ENCODE assay signal across 20 mouse cellular contexts in the genomic region with DNA sequence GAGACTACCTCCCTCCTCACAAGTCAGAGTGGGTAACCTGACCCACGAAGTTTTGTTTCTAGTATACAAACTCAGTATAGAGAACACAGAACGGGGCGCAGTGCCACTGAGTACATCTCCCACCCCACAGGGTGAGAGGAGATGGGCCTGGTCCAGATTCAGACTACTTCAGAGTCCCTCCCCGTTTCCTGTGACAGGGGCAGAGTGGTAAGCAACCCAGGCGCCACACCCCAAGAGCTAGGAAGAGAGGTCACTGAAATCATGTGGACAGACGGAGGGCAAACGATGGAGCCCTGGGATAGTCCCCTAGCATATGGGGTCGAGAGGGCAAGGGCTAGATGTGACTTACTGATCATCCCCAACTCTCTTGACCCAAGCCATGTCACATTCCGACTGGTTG. TPM values are rescaled to one million over a fixed set of nuclear protein-coding genes. Genes with fewer than 3 reads are reported as not detected.
DNase-seq lines count a peak whose midpoint lies in the region; ATAC-seq and TF ChIP-seq lines count a peak whose summit lies in the region.
"Had no signal": no experiment of that assay in that cellular context is flagged by ENCODE, and none has a peak within 500 bp of the region (broad histone marks: within the 10 kb centered on the region; RNA-seq: fewer than 3 reads in every experiment).

No protein-coding gene starts in this region.

- no peak for TF ChIP-seq POLR2A in bone marrow, adult 2 months (IDR thresholded peaks at IDR 0.05; ENCODE audit: borderline replicate concordance, control insufficient read depth, low read depth, low read length)

- 59% methylated on average over 9 of the region's 9 CpGs for whole genome bisulfite sequencing in limb, embryonic 13.5 days
- WGBS in limb, embryonic 10.5 days: 51% methylated on average over 9 of the region's 9 CpGs
- WGBS in bone marrow, adult 2 months: 70% methylated on average over 9 of the region's 9 CpGs
- 51% methylated on average over 9 of the region's 9 CpGs for WGBS in stomach, embryonic 16.5 days

- no peak overlapping the region for H3K27ac ChIP-seq in limb, embryonic 13.5 days
- no peak overlapping the region for H3K27ac ChIP-seq in limb, embryonic 10.5 days
- H3K27ac ChIP-seq in bone marrow, adult 2 months (ENCODE audit: control insufficient read depth, insufficient read depth, low read depth, low read length, poor library complexity): peak overlapping the region; percentile 3
- H3K27ac ChIP-seq in stomach, embryonic 16.5 days (ENCODE audit: low read length): no peak overlapping the region
- H3K27ac ChIP-seq: heart, adult 2 months; kidney, embryonic 15.5 days; limb, embryonic 12.5 days; neural tube, embryonic 13.5 days had no signal

- peaks cover 35% of the 10 kb centered on the region for H3K4me1 ChIP-seq in limb, embryonic 13.5 days
- peaks cover 76% of the 10 kb centered on the region for H3K4me1 ChIP-seq in limb, embryonic 10.5 days
- H3K4me1 ChIP-seq in bone marrow, adult 2 months (ENCODE audit: control insufficient read depth, insufficient read depth, low read length): peaks cover 2% of the 10 kb centered on the region; the same call in 1 of the 2 replicates
- peaks cover 18% of the 10 kb centered on the region for H3K4me1 ChIP-seq in stomach, embryonic 16.5 days (ENCODE audit: control insufficient read depth, insufficient read depth, low read length)

- peak; percentile 4 for DNase-seq in gastrocnemius, postnatal 10 days
- no peak for DNase-seq in gastrocnemius, adult 18-20 months (ENCODE audit: low spot score)
- no peak for DNase-seq in limb, embryonic 10.5 days (ENCODE audit: low spot score)
- no peak for DNase-seq in cerebellum, postnatal 10 days

- ATAC-seq in limb, embryonic 13.5 days (ENCODE audit: low FRiP score, low read depth): no peak
- ATAC-seq in stomach, embryonic 16.5 days (ENCODE audit: insufficient read depth, low FRiP score): no peak
- ATAC-seq: forebrain, embryonic 14.5 days; liver, postnatal 0 days; midbrain, embryonic 16.5 days had no signal

- no peak overlapping the region for H3K4me2 ChIP-seq in limb, embryonic 13.5 days (replicated peaks)
- H3K4me2 ChIP-seq in stomach, embryonic 16.5 days (ENCODE audit: low read depth, low read length): no peak overlapping the region
- H3K4me2 ChIP-seq: kidney, embryonic 15.5 days; limb, embryonic 12.5 days; liver, embryonic 11.5 days; midbrain, embryonic 11.5 days; neural tube, embryonic 13.5 days had no signal

- H3K36me3 ChIP-seq in limb, embryonic 13.5 days: peaks cover 63% of the 10 kb centered on the region
- H3K36me3 ChIP-seq in limb, embryonic 10.5 days: peaks cover 45% of the 10 kb centered on the region
- no peaks in the 10 kb centered on the region for H3K36me3 ChIP-seq in stomach, embryonic 16.5 days (ENCODE audit: control insufficient read depth, insufficient read depth, low read length)

- H3K4me3 ChIP-seq in limb, embryonic 13.5 days: no peak overlapping the region
- no peak overlapping the region for H3K4me3 ChIP-seq in limb, embryonic 10.5 days
- no peak overlapping the region for H3K4me3 ChIP-seq in bone marrow, adult 2 months (replicated peaks; ENCODE audit: control insufficient read depth, low read depth, low read length)
- no peak overlapping the region for H3K4me3 ChIP-seq in stomach, embryonic 16.5 days (replicated peaks; ENCODE audit: low read length)
- H3K4me3 ChIP-seq: heart, adult 2 months; kidney, embryonic 15.5 days; limb, embryonic 12.5 days; neural tube, embryonic 13.5 days had no signal

- no peaks in the 10 kb centered on the region for H3K9me3 ChIP-seq in limb, embryonic 13.5 days
- H3K9me3 ChIP-seq in limb, embryonic 10.5 days (replicated peaks): no peaks in the 10 kb centered on the region
- H3K9me3 ChIP-seq in stomach, embryonic 16.5 days (replicated peaks; ENCODE audit: control insufficient read depth, low read length): no peaks in the 10 kb centered on the region
- H3K9me3 ChIP-seq: kidney, embryonic 15.5 days; limb, embryonic 12.5 days; neural tube, embryonic 13.5 days had no signal

- 0 out of 2 replicates have a peak overlapping the region, but pooled peaks have one; percentile 8 for H3K9ac ChIP-seq in limb, embryonic 13.5 days
- peak overlapping the region; percentile 51; the same call in 1 of the 2 replicates for H3K9ac ChIP-seq in stomach, embryonic 16.5 days (ENCODE audit: low read length)
- H3K9ac ChIP-seq: kidney, embryonic 15.5 days; liver, postnatal 0 days; neural tube, embryonic 13.5 days had no signal

- H3K27me3 ChIP-seq in limb, embryonic 13.5 days: peaks cover 13% of the 10 kb centered on the region
- H3K27me3 ChIP-seq in limb, embryonic 10.5 days (ENCODE audit: low read depth, poor library complexity, severe bottlenecking): peaks cover 17% of the 10 kb centered on the region
- no peaks in the 10 kb centered on the region; the same call in 1 of the 2 replicates for H3K27me3 ChIP-seq in stomach, embryonic 16.5 days (ENCODE audit: control insufficient read depth, insufficient read depth, low read length)

- no peak for TF ChIP-seq CTCF in bone marrow, adult 2 months (IDR thresholded peaks at IDR 0.05; ENCODE audit: control insufficient read depth, insufficient read depth, low read length)

RNA-seq across cellular contexts. Expression of a gene that starts 5.3 kb away (rescaled TPM):
- total RNA-seq in gastrocnemius, postnatal 10 days (2021): 1 to 10 TPM; 7.1 to 9.9 TPM
- total RNA-seq in gastrocnemius, adult 18-20 months (2021): 1 to 10 TPM; 3.3 to 6.8 TPM
- 8.2 and 8.4 TPM in 2 replicates for polyA plus RNA-seq in limb, embryonic 13.5 days (2015; fragmentation: Nextera tagmentation; extraction: Ambion mirVana)
- 6.1 and 7.8 TPM in 2 replicates for polyA plus RNA-seq in limb, embryonic 10.5 days (2016; fragmentation: Nextera tagmentation; extraction: Ambion mirVana)
- polyA plus RNA-seq in bone marrow, adult 2 months (2011; ENCODE audit: insufficient read depth, insufficient read length, low replicate concordance, missing spikeins): 6.3 and 16.6 TPM in 2 replicates
- 2.0 and 2.5 TPM in 2 replicates for polyA plus RNA-seq in stomach, embryonic 16.5 days (2015; fragmentation: Nextera tagmentation; extraction: Ambion mirVana)

RNA-seq across cellular contexts. Expression of a gene that starts 30.8 kb away (rescaled TPM):
- 1 to 10 TPM; 1.3 to 1.7 TPM for total RNA-seq in gastrocnemius, postnatal 10 days (2021)
- under 1 TPM; 0.41 to 0.50 TPM for total RNA-seq in gastrocnemius, adult 18-20 months (2021)
- polyA plus RNA-seq in limb, embryonic 13.5 days (2015; fragmentation: Nextera tagmentation; extraction: Ambion mirVana): 0.09 TPM in 1 of 2 replicates, not detected in the other
- polyA plus RNA-seq in limb, embryonic 10.5 days (2016; fragmentation: Nextera tagmentation; extraction: Ambion mirVana): 0.05 and 0.08 TPM in 2 replicates
- 0.77 and 2.2 TPM in 2 replicates for polyA plus RNA-seq in bone marrow, adult 2 months (2011; ENCODE audit: insufficient read depth, insufficient read length, low replicate concordance, missing spikeins)
- 0.09 and 0.13 TPM in 2 replicates for polyA plus RNA-seq in stomach, embryonic 16.5 days (2015; fragmentation: Nextera tagmentation; extraction: Ambion mirVana)
- total RNA-seq: heart, adult 2 months; heart, postnatal 25 days; megakaryocyte progenitor cell, adult 5-6 weeks; MEL had no signal
- polyA plus RNA-seq: embryonic facial prominence, embryonic 11.5 days; limb, embryonic 12.5 days; liver, embryonic 11.5 days had no signal

RNA-seq across cellular contexts. Expression of a gene that starts 41.7 kb away (rescaled TPM):
- total RNA-seq in gastrocnemius, postnatal 10 days (2021): 10 to 100 TPM; 72.9 to 87.5 TPM
- total RNA-seq in gastrocnemius, adult 18-20 months (2021): 10 to 100 TPM; 47.7 to 52.4 TPM
- 57.3 and 59.2 TPM in 2 replicates for polyA plus RNA-seq in limb, embryonic 13.5 days (2015; fragmentation: Nextera tagmentation; extraction: Ambion mirVana)
- polyA plus RNA-seq in limb, embryonic 10.5 days (2016; fragmentation: Nextera tagmentation; extraction: Ambion mirVana): 82.8 and 88.9 TPM in 2 replicates
- polyA plus RNA-seq in bone marrow, adult 2 months (2011; ENCODE audit: insufficient read depth, insufficient read length, low replicate concordance, missing spikeins): 66.4 and 67.4 TPM in 2 replicates
- polyA plus RNA-seq in stomach, embryonic 16.5 days (2015; fragmentation: Nextera tagmentation; extraction: Ambion mirVana): 32.9 and 36.4 TPM in 2 replicates
